Mouse (Mus musculus) brain, embryonic 14.5 days (tissue): ENCODE measurements around the gene Pianp. TPM values are rescaled to one million over a fixed set of nuclear protein-coding genes. Genes with fewer than 3 reads are reported as not detected.

Experiments
- DNase-seq: peaks from one replicate; pipeline ENCODE4 v3.0.0-alpha.2; 2011; ENCODE audit warnings: low read depth
- CTCF ChIP-seq: fragments of 200-500 bp; IDR thresholded peaks from 2 replicates; pipeline ENCODE4 v1.5.1; 2012; ENCODE audit warnings: inconsistent platforms, mild to moderate bottlenecking, moderate library complexity, borderline replicate concordance; ENCODE audit not compliant: insufficient read depth, insufficient read length; ENCODE audit errors: extremely low read depth
- POLR2A ChIP-seq: fragments of 200-500 bp; IDR thresholded peaks from 2 replicates; pipeline ENCODE4 v1.6.1; 2012; ENCODE audit warnings: mild to moderate bottlenecking, inconsistent platforms, borderline replicate concordance; ENCODE audit not compliant: poor library complexity, insufficient read depth, insufficient read length, severe bottlenecking; ENCODE audit errors: extremely low read depth
- polyA plus RNA-seq: library from polyadenylated mRNA; depleted of rRNA; stranded (reverse); fragments of >200 nt; gene quantifications from 2 replicates; pipeline ENCODE4 v1.2.3, GENCODE M21; 2012

The Pianp gene
- polyA plus RNA-seq, 1 experiment = 68.1 TPM

GRCm38 (mm10) chr6:124993365-124993764 lies 3.1 kb upstream of the Pianp start:
- DNase-seq = no peak

GRCm38 (mm10) chr6:124993876-124994275 lies 2.6 kb upstream of the Pianp start:
- no peak for TF ChIP-seq POLR2A
- TF ChIP-seq CTCF = peak; percentile 35; the same call in 1 of the 2 replicates

More at GRCm38 (mm10) chr6:124993365-124993764, 3.1 kb upstream of the Pianp start:
- no peak for TF ChIP-seq POLR2A
- no peak for TF ChIP-seq CTCF

GRCm38 (mm10) chr6:124995246-124995645 lies 1.2 kb upstream of the Pianp start:
- TF ChIP-seq POLR2A (no peak), CTCF (no peak)
- no peak for DNase-seq

More at GRCm38 (mm10) chr6:124993876-124994275, 2.6 kb upstream of the Pianp start:
- peak; percentile 55 for DNase-seq

- no peak for TF ChIP-seq CTCF
- TF ChIP-seq POLR2A = no peak
- no peak for DNase-seq
These were observed 577 bp upstream of the Pianp start for GRCm38 (mm10) chr6:124995831-124996403.

GRCm38 (mm10) chr6:124998066-124998465 lies 1.6 kb downstream of the Pianp start:
- no peak for TF ChIP-seq POLR2A
- TF ChIP-seq CTCF = no peak
- no peak for DNase-seq

GRCm38 (mm10) chr6:124999091-124999490 lies 2.6 kb downstream of the Pianp start:
- TF ChIP-seq CTCF (no peak), POLR2A (no peak)
- DNase-seq = no peak

GRCm38 (mm10) chr6:124999546-124999945 lies 3.1 kb downstream of the Pianp start:
- no peak for DNase-seq
- no peak for TF ChIP-seq CTCF

- no peak for TF ChIP-seq CTCF
- no peak for TF ChIP-seq POLR2A
- DNase-seq = no peak
These were observed 7.2 kb downstream of the Pianp start for GRCm38 (mm10) chr6:125003706-125004105.

- no peak for DNase-seq
- TF ChIP-seq POLR2A (no peak), CTCF (no peak)
These were observed 8.6 kb downstream of the Pianp start for GRCm38 (mm10) chr6:125005086-125005485.

- DNase-seq = no peak
- no peak for TF ChIP-seq CTCF
- TF ChIP-seq POLR2A = no peak
These were observed 11.6 kb downstream of the Pianp start for GRCm38 (mm10) chr6:125008060-125008459.

- DNase-seq = peak; percentile 100
- TF ChIP-seq CTCF = no peak
- 0 out of 2 replicates have a peak, but pooled peaks have one; percentile 26 for TF ChIP-seq POLR2A
These were observed 12.2 kb downstream of the Pianp start for GRCm38 (mm10) chr6:125008586-125009128.

- DNase-seq = no peak
- no peak for TF ChIP-seq CTCF
These were observed 12.5 kb downstream of the Pianp start, which contains the start of gene Zfp384 for GRCm38 (mm10) chr6:125009129-125009180. Gene Zfp384, plus strand, starts transcription at chr6:125009145.
